Mouse (Mus musculus) thymus, postnatal 0 days (tissue): ENCODE data around the gene Notch4. TPM values are rescaled to one million over a fixed set of nuclear protein-coding genes. Genes with fewer than 3 reads are reported as not detected.

Source experiments
- DNase-seq: peaks from one replicate; pipeline ENCODE4 v3.0.0-alpha.2; 2015; ENCODE audit warnings: low spot score
- polyA plus RNA-seq: library from polyadenylated mRNA; unstranded; fragments of >200 nt; fragmentation: Nextera tagmentation; extraction: Ambion mirVana; gene quantifications from 2 replicates; pipeline ENCODE4 v1.2.1, GENCODE M21; 2015

The Notch4 gene
- polyA plus RNA-seq, 1 experiment from 2014 or later = 1.4 TPM

DNA sequence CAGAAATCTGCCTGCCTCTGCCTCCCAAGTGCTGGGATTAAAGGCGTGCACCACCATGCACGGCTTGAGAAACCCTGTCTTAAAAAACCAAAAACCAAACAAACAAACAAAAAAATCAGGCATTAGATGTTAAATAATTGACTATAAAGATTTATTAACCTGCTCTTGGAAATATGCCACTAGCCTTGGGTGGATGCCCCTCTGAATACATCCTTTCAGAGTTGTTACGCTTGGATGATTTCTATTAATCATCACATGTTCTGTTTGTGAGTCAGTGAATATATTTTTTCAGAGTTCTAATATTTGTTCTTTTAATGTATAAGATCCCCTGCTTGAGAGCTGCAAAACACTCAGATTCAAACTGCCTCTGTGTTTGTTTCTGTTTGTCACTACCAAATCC is 60.9 kb downstream of the Notch4 start:
- DNase-seq = no peak

DNA sequence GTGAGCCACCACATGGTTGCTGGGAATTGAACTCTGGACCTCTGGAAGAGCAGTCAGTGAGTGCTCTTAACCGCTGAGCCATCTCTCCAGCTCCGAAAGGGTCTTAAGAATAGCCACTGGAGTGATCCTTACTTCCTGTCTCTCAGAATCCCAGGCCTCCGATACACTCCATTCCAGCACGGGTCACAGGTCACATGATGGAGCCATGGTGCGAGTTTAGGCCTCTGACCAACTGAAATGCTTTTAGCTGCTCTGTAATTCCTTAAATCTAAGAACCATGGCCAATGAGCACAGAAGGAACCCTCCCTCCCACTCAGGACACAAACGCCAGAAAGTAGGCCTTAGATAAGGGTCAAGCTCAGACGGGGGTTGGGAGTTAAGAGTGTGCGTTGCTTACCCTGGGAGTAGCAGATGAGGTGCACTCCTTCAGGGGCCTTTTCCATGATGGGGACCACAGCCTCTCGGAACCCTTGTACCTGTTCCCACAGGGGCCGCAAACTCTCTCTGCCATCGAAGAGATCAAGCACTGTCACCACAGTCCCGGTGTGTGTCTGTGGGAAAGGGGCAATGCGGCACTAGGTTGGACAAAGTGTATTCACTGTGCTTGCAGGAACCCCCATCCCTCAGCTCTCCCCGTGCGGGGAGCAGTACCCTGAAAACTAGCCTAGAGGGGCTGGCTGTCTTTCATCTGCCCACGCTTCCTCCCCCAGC is 62.1 kb downstream of the Notch4 start:
- no peak for DNase-seq

DNA sequence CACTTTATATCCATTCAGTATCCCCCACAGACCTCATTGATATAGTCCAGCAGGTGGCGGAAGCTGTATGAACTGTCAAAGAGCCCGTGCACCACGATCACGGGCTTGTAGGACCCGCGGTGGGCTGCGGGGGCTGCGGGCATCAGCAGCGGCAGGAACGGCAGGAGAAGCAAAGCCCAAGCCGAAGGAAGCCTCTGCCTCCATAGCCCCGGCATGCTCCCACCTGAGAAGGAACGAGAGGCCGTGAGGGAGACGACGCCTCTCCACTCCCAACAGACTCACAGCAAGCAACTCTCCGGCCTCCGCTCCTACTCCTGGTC is 62.7 kb downstream of the Notch4 start:
- DNase-seq = peak; percentile 61

DNA sequence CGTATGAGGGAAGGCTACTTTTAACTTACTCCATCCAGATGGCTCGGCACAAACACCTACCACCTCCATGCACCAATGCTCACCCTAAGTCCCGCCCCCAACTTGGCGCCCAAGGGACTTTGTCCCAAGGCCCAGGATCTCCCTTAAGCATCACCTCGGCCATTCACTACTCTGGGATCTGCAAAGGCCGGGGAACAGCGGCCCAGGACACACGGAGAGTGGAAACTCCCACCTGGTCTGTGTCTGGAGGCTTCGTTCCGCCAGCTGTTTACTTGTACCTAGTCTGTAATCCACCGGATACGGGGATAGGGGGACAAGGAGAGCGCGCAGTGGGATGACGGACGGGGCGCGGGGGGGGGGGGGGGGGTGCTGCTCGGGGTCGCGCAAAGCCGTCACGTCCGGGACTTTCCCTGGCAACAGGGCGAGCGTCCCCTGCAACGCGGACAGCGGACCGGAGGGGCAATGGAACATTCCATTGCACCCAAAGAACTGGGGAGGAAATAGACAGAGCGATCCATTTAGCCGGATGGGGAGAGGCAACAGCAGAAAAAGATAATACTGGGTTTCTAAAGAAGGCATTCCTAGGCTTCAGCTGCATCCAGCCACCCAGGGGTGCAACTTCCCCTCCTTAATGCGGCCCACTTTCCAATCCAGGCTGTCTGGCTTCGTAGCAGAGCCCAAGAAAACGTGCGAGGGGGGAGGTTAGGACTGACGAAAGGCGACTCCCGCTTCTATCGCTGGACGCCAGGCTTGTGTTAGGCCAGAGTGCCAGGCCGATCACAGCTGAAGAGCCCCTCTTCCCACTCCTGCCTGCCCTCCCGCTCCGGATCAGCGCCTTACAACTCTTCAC is 63.2 kb downstream of the Notch4 start:
- peak; percentile 89 for DNase-seq

DNA sequence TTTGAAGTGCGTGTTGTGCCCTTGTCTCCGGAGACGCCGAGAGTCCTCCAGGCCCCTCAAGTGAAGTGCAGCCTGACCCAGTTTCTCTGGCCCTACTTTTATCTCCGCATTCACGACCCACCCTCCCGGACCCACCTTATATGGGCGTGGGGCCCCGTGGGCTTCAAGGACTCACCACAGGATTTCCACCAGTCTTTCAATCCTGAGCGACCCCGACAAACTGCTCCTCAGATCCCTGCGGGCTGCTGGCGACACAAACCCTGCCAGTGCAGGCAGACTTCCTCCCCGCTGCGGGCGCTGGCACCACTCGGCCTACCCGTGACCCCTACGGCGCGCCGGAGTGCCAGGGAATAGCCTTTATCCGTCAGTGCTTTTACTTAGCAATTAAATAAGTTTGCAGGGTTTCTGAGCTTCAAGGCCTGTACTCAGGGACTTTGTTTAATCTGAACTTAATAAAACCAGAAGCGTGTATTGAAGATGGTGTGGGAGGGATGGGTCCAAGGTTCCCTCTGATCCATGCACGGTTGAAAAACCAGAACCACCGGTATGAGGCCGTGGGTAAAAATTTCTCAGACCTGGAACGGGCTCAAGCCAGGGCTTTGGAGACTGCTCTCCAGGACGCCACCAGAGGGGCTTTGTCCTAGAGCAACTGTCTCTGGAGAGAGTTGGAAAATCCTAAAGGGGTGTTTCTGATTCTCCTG is 64.0 kb downstream of the Notch4 start, which contains the start of gene Ppt2:
Gene Ppt2, minus strand, starts transcription at position 568 of the 701 bp plus-strand sequence.
- peak; percentile 68 for DNase-seq

DNA sequence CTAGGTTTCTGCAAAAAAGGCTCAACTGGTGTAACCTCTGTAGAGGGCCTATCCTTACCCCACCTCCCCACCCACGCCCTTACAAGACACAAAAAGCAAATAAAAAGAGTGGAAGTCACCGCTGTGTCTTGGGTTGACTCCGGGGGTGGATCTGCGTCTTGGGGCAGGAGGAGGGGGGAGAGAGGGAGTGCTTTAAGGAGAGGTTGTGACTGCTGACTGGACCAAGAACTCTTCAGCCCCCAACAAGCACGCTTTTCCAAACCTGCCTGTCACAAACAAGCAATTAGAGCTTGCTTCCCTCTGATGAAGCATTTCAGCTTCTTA is 64.5 kb downstream of the Notch4 start:
- DNase-seq = peak; percentile 30

DNA sequence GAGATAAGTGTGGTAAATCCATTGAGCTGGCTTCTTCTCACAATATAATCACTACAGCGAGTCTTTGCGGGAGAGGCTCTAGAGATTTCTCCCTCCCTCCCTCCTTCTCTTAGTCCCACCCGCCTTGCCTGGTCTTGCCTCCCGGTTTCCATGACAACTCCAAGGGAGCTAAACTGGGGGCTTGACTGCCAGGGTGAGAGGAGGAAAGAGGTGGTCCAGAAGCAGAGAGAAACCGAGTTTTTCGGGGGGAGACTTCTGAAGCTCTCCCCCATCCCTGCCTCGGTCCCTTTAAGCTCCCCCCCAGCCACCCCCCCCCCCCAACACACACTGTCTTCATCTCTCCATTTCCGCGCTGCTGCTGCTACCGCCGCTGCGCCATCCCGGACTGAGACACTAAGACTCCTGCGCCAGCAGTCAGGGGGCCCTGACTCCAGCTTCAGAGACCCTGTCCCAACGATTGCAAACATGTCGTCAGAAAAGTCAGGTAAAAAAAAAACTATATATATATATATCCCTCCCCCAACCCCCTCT is 65.2 kb downstream of the Notch4 start, which contains the start of gene Prrt1:
Gene Prrt1, plus strand, starts transcription at position 313 of the 531 bp plus-strand sequence.
- peak; percentile 64 for DNase-seq

DNA sequence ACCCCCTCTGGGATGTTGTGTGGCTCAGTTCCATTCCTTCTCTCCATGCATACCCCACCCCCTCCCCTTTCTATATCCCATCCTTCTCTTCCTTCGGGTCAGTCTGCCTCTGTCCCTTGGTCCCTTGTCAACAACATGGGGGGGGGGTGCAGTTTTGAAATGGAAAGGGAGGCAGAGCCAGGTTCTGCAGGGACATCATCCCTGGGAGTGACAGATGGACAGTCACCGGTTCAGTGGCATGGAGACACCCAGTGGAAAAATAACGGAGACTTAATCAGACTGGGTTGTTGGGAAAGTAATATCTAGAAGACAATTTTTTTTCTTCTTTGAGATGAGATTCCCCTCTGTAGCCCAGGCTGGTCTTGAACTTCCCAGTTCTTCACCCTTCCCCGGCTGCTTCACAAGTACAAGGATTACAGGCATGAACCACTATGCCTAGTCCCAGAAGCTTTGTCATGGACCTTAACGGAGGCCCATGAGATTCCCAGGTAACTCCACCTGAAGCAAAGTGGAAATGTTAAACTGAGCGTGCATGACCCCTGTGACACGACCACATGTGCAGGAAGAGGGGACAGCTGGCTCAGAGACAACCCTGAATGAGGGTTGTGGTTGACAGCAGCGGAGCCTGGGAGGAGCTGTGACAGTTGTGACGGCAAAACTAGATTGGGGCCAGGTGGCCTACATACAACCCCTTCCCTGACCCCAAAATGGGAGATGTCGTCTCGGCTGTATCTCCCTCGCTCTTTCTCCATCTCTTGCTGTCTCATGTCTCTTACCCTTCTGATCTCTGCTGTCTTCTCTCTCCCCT is 65.9 kb downstream of the Notch4 start:
- DNase-seq = peak; percentile 94

DNA sequence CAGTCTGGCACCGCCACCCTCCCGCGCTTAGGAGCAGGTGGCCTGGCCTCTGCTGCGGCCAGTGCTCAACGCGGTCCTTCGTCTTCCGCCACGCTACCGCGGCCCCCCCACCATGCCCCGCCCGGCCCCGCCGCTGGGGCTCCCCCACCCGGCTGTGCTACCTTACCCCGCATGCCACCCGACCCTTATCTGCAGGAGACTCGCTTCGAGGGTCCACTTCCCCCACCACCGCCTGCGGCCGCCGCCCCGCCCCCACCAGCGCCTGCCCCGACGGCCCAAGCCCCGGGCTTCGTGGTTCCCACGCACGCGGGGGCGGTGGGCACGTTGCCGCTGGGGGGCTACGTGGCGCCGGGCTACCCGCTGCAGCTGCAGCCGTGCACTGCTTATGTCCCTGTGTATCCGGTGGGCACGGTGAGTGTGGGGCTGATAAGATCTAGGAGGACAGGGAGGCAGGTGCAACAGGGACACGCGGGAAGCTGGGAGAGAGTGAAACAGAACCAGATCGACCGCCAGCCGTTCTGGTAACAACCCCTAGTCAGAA is 66.8 kb downstream of the Notch4 start:
- DNase-seq = peak; percentile 73

DNA sequence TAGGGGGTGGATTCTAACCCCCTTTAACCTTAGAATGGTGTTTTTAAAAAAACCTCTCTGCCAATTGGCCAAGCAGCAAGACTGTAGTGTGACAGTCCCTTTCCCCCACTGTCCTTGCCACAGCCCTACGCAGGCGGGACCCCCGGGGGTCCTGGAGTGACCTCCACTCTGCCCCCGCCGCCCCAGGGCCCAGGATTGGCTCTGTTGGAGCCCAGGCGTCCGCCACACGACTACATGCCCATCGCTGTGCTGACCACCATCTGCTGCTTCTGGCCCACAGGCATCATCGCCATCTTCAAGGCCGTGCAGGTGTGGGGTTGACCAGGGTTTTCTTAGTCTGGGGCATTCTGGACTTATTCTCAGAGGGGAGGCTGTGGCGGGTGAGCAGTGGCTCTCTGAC is 67.6 kb downstream of the Notch4 start:
- no peak for DNase-seq

DNA sequence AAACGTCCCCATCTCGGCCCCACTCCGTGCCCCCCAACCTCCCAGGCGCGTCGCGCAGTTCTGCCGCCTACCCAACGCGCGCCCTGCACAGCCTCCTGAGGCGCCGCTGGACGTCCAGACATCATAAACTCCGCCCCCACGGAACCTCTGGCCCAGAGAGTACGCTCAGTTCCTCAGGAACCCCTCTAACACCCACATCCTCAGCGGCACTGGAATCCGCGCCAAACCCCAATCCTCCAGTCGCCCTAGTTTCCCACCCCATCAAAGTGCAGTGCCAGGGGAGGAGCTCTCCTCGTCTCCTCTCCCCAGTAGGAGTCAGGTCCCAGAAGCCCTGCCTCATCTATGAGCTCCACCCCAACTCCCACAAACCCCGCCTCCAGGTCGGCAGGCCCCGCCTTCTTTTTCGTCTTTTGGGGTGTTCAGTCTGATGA is 68.2 kb downstream of the Notch4 start:
- DNase-seq = peak; percentile 91

DNA sequence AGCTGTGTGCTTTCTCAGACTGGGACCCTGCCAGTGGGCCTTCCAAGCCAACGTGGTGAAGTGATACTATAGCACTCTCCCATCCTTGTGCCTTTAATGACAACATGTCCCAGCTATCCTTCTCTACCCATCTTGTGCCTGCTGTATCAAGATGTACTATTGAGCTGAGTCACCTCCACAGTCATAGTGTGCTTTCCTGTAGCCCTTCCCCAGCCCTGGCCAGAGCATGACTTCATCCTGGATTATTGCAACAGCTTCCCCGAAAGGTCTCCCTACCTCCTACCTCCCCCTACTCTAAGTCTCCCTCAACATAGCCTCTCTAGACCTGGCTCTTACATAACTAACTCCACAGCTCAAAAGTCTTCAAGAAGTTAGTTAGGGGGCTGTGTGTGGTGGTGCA is 71.6 kb downstream of the Notch4 start:
- no peak for DNase-seq

DNA sequence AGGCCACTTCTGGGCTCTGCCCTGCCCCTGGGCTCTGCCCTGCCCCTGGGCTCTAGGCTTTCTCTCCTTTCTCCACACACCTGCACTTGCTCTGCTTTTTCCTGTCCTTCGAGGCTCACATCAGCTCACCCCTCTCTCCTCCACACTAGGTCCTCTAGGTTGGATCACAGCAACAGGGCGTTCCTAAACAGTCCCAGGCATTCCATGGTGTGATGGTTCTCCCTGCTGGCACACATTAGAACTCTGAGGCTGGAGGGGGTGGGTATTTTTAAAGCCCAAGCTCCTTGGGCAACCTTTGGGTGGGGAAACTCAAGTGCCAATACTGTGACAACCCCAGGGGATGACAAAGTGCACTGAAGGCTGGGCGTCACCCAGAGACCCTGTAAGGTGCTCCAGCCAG is 73.4 kb downstream of the Notch4 start:
- DNase-seq = no peak

Other genes with a start within 250 kb of the Notch4 start
- gene H2-Eb2, start 238.6 kb upstream of the Notch4 start, polyA plus RNA-seq = 2.3 and 3.1 TPM in 2 replicates
- gene Btnl2, start 209.4 kb upstream of the Notch4 start, polyA plus RNA-seq = 0.22 and 0.27 TPM in 2 replicates
- gene Btnl1, start 187.1 kb upstream of the Notch4 start, polyA plus RNA-seq = 0.27 and 0.29 TPM in 2 replicates
- gene BC051142, start 165.4 kb upstream of the Notch4 start, polyA plus RNA-seq = 0.71 and 0.94 TPM in 2 replicates
- 0.09 and 0.13 TPM in 2 replicates for gene Btnl4, start 87.0 kb upstream of the Notch4 start, polyA plus RNA-seq
- 0.12 and 0.20 TPM in 2 replicates for gene Btnl6, start 46.9 kb upstream of the Notch4 start, polyA plus RNA-seq
- gene Gpsm3, start 25.5 kb downstream of the Notch4 start, polyA plus RNA-seq = 228 and 241 TPM in 2 replicates
- 10.4 and 13.3 TPM in 2 replicates for gene Pbx2, start 27.0 kb downstream of the Notch4 start, polyA plus RNA-seq
- 2.5 and 4.0 TPM in 2 replicates for gene Ager, start 33.6 kb downstream of the Notch4 start, polyA plus RNA-seq
- gene Rnf5, start 39.4 kb downstream of the Notch4 start, polyA plus RNA-seq = 135 and 144 TPM in 2 replicates
- 37.5 and 44.9 TPM in 2 replicates for gene Agpat1, start 40.0 kb downstream of the Notch4 start, polyA plus RNA-seq
- gene Egfl8, start 51.7 kb downstream of the Notch4 start, polyA plus RNA-seq = 3.1 and 3.3 TPM in 2 replicates
- gene Ppt2, start 64.2 kb downstream of the Notch4 start, polyA plus RNA-seq = 38.4 and 45.5 TPM in 2 replicates
- gene Prrt1, start 65.3 kb downstream of the Notch4 start, polyA plus RNA-seq = 37.4 and 39.4 TPM in 2 replicates
- 12.5 TPM in 2 replicates for gene Fkbpl, start 80.5 kb downstream of the Notch4 start, polyA plus RNA-seq
- gene Atf6b, start 82.9 kb downstream of the Notch4 start, polyA plus RNA-seq = 56.6 and 60.8 TPM in 2 replicates
- 0.54 and 0.59 TPM in 2 replicates for gene Tnxb, start 106.3 kb downstream of the Notch4 start, polyA plus RNA-seq
- gene C4b, start 179.6 kb downstream of the Notch4 start, polyA plus RNA-seq = 0.32 and 0.49 TPM in 2 replicates
- gene Cyp21a1, start 240.3 kb downstream of the Notch4 start, polyA plus RNA-seq = not detected in 2 replicates